Mouse (Mus musculus): ENCODE measurements around the gene Hoxb6. TPM values are rescaled to one million over a fixed set of nuclear protein-coding genes. Genes with fewer than 3 reads are reported as not detected.

Gene Hoxb6
- total RNA-seq, 2 experiments from 2014 or later = not detected

GRCm38 (mm10) chr11:96345893-96346806 is 53.9 kb downstream of the Hoxb6 start:
- DNase-seq = no peak
- intact Hi-C loops (cut with DNase I) = no loop called here

GRCm38 (mm10) chr11:96346916-96347520 is 54.7 kb downstream of the Hoxb6 start:
- intact Hi-C loops (cut with DNase I) = no loop called here
- DNase-seq = no peak

GRCm38 (mm10) chr11:96347717-96348116 is 55.4 kb downstream of the Hoxb6 start:
- intact Hi-C loops (cut with DNase I) = no loop called here
- no peak for DNase-seq

GRCm38 (mm10) chr11:96348141-96348928 is 56.1 kb downstream of the Hoxb6 start:
- DNase-seq = no peak
- intact Hi-C loops (cut with DNase I) = no loop called here

GRCm38 (mm10) chr11:96348988-96349387 is 56.7 kb downstream of the Hoxb6 start:
- no peak for DNase-seq
- intact Hi-C loops (cut with DNase I) = no loop called here

GRCm38 (mm10) chr11:96349491-96350340 is 57.4 kb downstream of the Hoxb6 start:
- DNase-seq = no peak

GRCm38 (mm10) chr11:96350341-96350624 is 58.0 kb downstream of the Hoxb6 start, which contains the start of gene Hoxb2:
Gene Hoxb2 (plus strand): TSS chr11:96350525.
- DNase-seq = no peak
- intact Hi-C loops (cut with DNase I) = no loop called here

More at GRCm38 (mm10) chr11:96349491-96350340, 57.4 kb downstream of the Hoxb6 start:
- intact Hi-C loops (cut with DNase I) = no loop called here

GRCm38 (mm10) chr11:96350791-96351190 is 58.5 kb downstream of the Hoxb6 start:
- DNase-seq = no peak
- intact Hi-C loops (cut with DNase I) = no loop called here

Small RNAs within 50 kb of the gene (microRNA-seq; reads per million reads assigned to microRNA genes)
- gene Mir10a (7.5 reads per million, percentile 19 among the genes with 10 or more reads in this experiment), gene Mir196a-1 (not detected)

Other genes with a start within 250 kb of the Hoxb6 start
- gene Ube2z, start 227.1 kb upstream of the Hoxb6 start, total RNA-seq (2021) = 10 to 100 TPM; 68.1 to 72.8 TPM
- gene Atp5g1, start 216.8 kb upstream of the Hoxb6 start, total RNA-seq (2021) = 100 to 1,000 TPM; 349 to 390 TPM
- gene Calcoco2, start 180.5 kb upstream of the Hoxb6 start, total RNA-seq (2021) = not detected
- gene Ttll6, start 158.7 kb upstream of the Hoxb6 start, total RNA-seq (2021) = under 1 TPM; 0.28 to 0.32 TPM
- not detected for gene Hoxb13, start 98.2 kb upstream of the Hoxb6 start, total RNA-seq (2021)
- gene Hoxb9, start 21.0 kb upstream of the Hoxb6 start, total RNA-seq (2021) = not detected
- not detected for gene Hoxb8, start 10.6 kb upstream of the Hoxb6 start, total RNA-seq (2021)
- not detected for gene Hoxb7, start 5.9 kb upstream of the Hoxb6 start, total RNA-seq (2021)
- not detected for gene Hoxb5, start 10.9 kb downstream of the Hoxb6 start, total RNA-seq (2021)
- gene Hoxb4, start 25.8 kb downstream of the Hoxb6 start, total RNA-seq (2021) = not detected
- gene Hoxb3, start 30.9 kb downstream of the Hoxb6 start, total RNA-seq (2021) = not detected
- not detected for gene Hoxb2, start 58.0 kb downstream of the Hoxb6 start, total RNA-seq (2021)
- not detected for gene Hoxb1, start 73.3 kb downstream of the Hoxb6 start, total RNA-seq (2021)
- 1 to 10 TPM; 1.1 to 1.3 TPM for gene Skap1, start 172.1 kb downstream of the Hoxb6 start, total RNA-seq (2021)